9 mouse cellular contexts compared by ENCODE assay signal in genomic region chr5:130139393-130139792, GRCm38 (mm10). TPM values are rescaled to one million over a fixed set of nuclear protein-coding genes. Genes with fewer than 3 reads are reported as not detected.
DNase-seq lines count a peak whose midpoint lies in the region; ATAC-seq and TF ChIP-seq lines count a peak whose summit lies in the region.
"Had no signal": no experiment of that assay in that cellular context is flagged by ENCODE, and none has a peak within 500 bp of the region (broad histone marks: within the 10 kb centered on the region; RNA-seq: fewer than 3 reads in every experiment).

No protein-coding gene starts in this region.

- TF ChIP-seq POLR2A in bone marrow, adult 2 months (IDR thresholded peaks at IDR 0.05; ENCODE audit: borderline replicate concordance, control insufficient read depth, low read depth, low read length), result no peak

- peak; percentile 35 for TF ChIP-seq CTCF in bone marrow, adult 2 months (IDR thresholded peaks at IDR 0.05; ENCODE audit: control insufficient read depth, insufficient read depth, low read length)

- 18% methylated on average over 8 of the region's 8 CpGs for WGBS in liver, embryonic 12.5 days (ENCODE audit: insufficient replicate concordance)
- 18% methylated on average over 8 of the region's 8 CpGs for WGBS in bone marrow, adult 2 months
- 30% methylated on average over 8 of the region's 8 CpGs for WGBS in forebrain, embryonic 14.5 days
- 30% methylated on average over 8 of the region's 8 CpGs for WGBS in limb, embryonic 10.5 days

- H3K27ac ChIP-seq in liver, embryonic 12.5 days, result no peak overlapping the region
- no peak overlapping the region for H3K27ac ChIP-seq in bone marrow, adult 2 months (ENCODE audit: control insufficient read depth, insufficient read depth, low read depth, low read length, poor library complexity)
- no peak overlapping the region for H3K27ac ChIP-seq in forebrain, embryonic 14.5 days (ENCODE audit: low read depth, low read length)
- H3K27ac ChIP-seq in limb, embryonic 10.5 days, result no peak overlapping the region

- H3K4me3 ChIP-seq in liver, embryonic 12.5 days, result no peak overlapping the region
- H3K4me3 ChIP-seq in bone marrow, adult 2 months (replicated peaks; ENCODE audit: control insufficient read depth, low read depth, low read length), result no peak overlapping the region
- no peak overlapping the region for H3K4me3 ChIP-seq in forebrain, embryonic 14.5 days (ENCODE audit: low read depth, low read length)
- H3K4me3 ChIP-seq in limb, embryonic 10.5 days, result no peak overlapping the region
- H3K4me3 ChIP-seq: erythroblast, embryonic 14.5 days had no signal

- DNase-seq in liver, result peak; percentile 78
- peak; percentile 79 for DNase-seq in forebrain, embryonic 14.5 days (ENCODE audit: low spot score)
- DNase-seq in hindlimb bud, embryonic 11.5 days (ENCODE audit: extremely low spot score, low read depth, low spot score), result peak; percentile 64
- peak; percentile 82 for DNase-seq in limb, embryonic 10.5 days (ENCODE audit: low spot score)
- peak; percentile 83 for DNase-seq in ovary, postnatal 14 days (ENCODE audit: low spot score)
- peak; percentile 68 for DNase-seq in thymus, postnatal 25 days

- peaks cover 17% of the 10 kb centered on the region for H3K4me1 ChIP-seq in liver, embryonic 12.5 days
- no peaks in the 10 kb centered on the region; the same call in 1 of the 2 replicates for H3K4me1 ChIP-seq in bone marrow, adult 2 months (ENCODE audit: control insufficient read depth, insufficient read depth, low read length)
- H3K4me1 ChIP-seq in forebrain, embryonic 14.5 days (ENCODE audit: control insufficient read depth, insufficient read depth, low read length), result peaks cover 4% of the 10 kb centered on the region; the same call in 1 of the 2 replicates
- H3K4me1 ChIP-seq in limb, embryonic 10.5 days, result peaks cover 10% of the 10 kb centered on the region

- no peak overlapping the region for H3K4me2 ChIP-seq in liver, embryonic 12.5 days
- H3K4me2 ChIP-seq in forebrain, embryonic 14.5 days (ENCODE audit: low read length), result no peak overlapping the region

- peaks cover 13% of the 10 kb centered on the region; the same call in 1 of the 2 replicates for H3K27me3 ChIP-seq in liver, embryonic 12.5 days (replicated peaks)
- no peaks in the 10 kb centered on the region for H3K27me3 ChIP-seq in forebrain, embryonic 14.5 days (replicated peaks; ENCODE audit: control insufficient read depth, insufficient read depth, low read length)
- no peaks in the 10 kb centered on the region for H3K27me3 ChIP-seq in limb, embryonic 10.5 days (ENCODE audit: low read depth, poor library complexity, severe bottlenecking)

- peaks cover 12% of the 10 kb centered on the region for H3K36me3 ChIP-seq in liver, embryonic 12.5 days
- peaks cover 14% of the 10 kb centered on the region; the same call in 1 of the 2 replicates for H3K36me3 ChIP-seq in forebrain, embryonic 14.5 days (ENCODE audit: control insufficient read depth, insufficient read depth, low read length)
- H3K36me3 ChIP-seq in limb, embryonic 10.5 days, result peaks cover 27% of the 10 kb centered on the region

- H3K9ac ChIP-seq in liver, embryonic 12.5 days, result no peak overlapping the region
- no peak overlapping the region for H3K9ac ChIP-seq in forebrain, embryonic 14.5 days (ENCODE audit: low read length)

- no peaks in the 10 kb centered on the region for H3K9me3 ChIP-seq in liver, embryonic 12.5 days (replicated peaks)
- H3K9me3 ChIP-seq in forebrain, embryonic 14.5 days (replicated peaks; ENCODE audit: control insufficient read depth, low read length), result no peaks in the 10 kb centered on the region
- H3K9me3 ChIP-seq in limb, embryonic 10.5 days (replicated peaks), result no peaks in the 10 kb centered on the region

- no peak for ATAC-seq in liver, embryonic 12.5 days
- no peak for ATAC-seq in forebrain, embryonic 14.5 days

RNA-seq across cellular contexts. Expression of gene Kctd7, which starts 5.3 kb away (rescaled TPM):
- 7.8 and 8.0 TPM in 2 replicates for polyA plus RNA-seq in liver, embryonic 12.5 days (2016; fragmentation: Nextera tagmentation; extraction: Ambion mirVana)
- 6.1 and 6.6 TPM in 2 replicates for polyA plus RNA-seq in bone marrow, adult 2 months (2011; ENCODE audit: insufficient read depth, insufficient read length, low replicate concordance, missing spikeins)
- 10.9 and 12.4 TPM in 2 replicates for polyA plus RNA-seq in forebrain, embryonic 14.5 days (2014; fragmentation: Nextera tagmentation; extraction: Ambion mirVana)
- 3.4 and 4.7 TPM in 2 replicates for polyA plus RNA-seq in limb, embryonic 10.5 days (2016; fragmentation: Nextera tagmentation; extraction: Ambion mirVana)

RNA-seq across cellular contexts. Expression of gene Rabgef1, which starts 32.2 kb away (rescaled TPM):
- 31.9 and 34.5 TPM in 2 replicates for polyA plus RNA-seq in liver, embryonic 12.5 days (2016; fragmentation: Nextera tagmentation; extraction: Ambion mirVana)
- 16.9 and 36.5 TPM in 2 replicates for polyA plus RNA-seq in bone marrow, adult 2 months (2011; ENCODE audit: insufficient read depth, insufficient read length, low replicate concordance, missing spikeins)
- 30.0 and 38.7 TPM in 2 replicates for polyA plus RNA-seq in forebrain, embryonic 14.5 days (2014; fragmentation: Nextera tagmentation; extraction: Ambion mirVana)
- polyA plus RNA-seq in limb, embryonic 10.5 days (2016; fragmentation: Nextera tagmentation; extraction: Ambion mirVana), result 21.7 and 22.1 TPM in 2 replicates
